Mouse (Mus musculus) hindbrain, postnatal 0 days (tissue): ENCODE measurements at regions not wholly inside any gene's neighbourhood (a gene's known extent, or its start where the extent isn't known, plus 50 kb on each side); places are given as distances from the start of the nearest gene placed in this dataset.

ENCODE experiments used
- ATAC-seq: fragments of 200-750 bp; cut with Nextera tagmentation; 2 replicates; pipeline ENCODE4 v1.8.0; 2017; ENCODE audit warnings: mild to moderate bottlenecking, moderate TSS enrichment, moderate library complexity
- DNase-seq: peaks from one replicate; pipeline ENCODE4 v3.0.0-alpha.2; 2015; ENCODE audit warnings: low spot score
- H3K27ac ChIP-seq: fragments of 300-500 bp; sonication (generic); 2 replicates; pipeline ENCODE4 v1.5.1; 2014; ENCODE audit warnings: mild to moderate bottlenecking
- H3K27me3 ChIP-seq: fragments of 300-500 bp; sonication (generic); 2 replicates; pipeline ENCODE4 v1.6.1; 2014; ENCODE audit warnings: low read length, mixed read lengths; ENCODE audit not compliant: insufficient read depth
- H3K36me3 ChIP-seq: fragments of 300-500 bp; sonication (generic); 2 replicates; pipeline ENCODE4 v1.6.1; 2014; ENCODE audit warnings: low read length, mixed read lengths; ENCODE audit not compliant: insufficient read depth
- H3K4me1 ChIP-seq: fragments of 300-500 bp; sonication (generic); 2 replicates; pipeline ENCODE4 v1.6.1; 2014; ENCODE audit warnings: antibody characterized with exemption, low read length, mixed read lengths; ENCODE audit not compliant: insufficient read depth
- H3K4me2 ChIP-seq: fragments of 300-500 bp; sonication (generic); 2 replicates; pipeline ENCODE4 v1.6.1; 2014; ENCODE audit warnings: low read depth, mild to moderate bottlenecking, low read length, moderate library complexity, mixed read lengths
- H3K4me3 ChIP-seq: fragments of 300-500 bp; sonication (generic); 2 replicates; pipeline ENCODE4 v1.5.1; 2014; ENCODE audit warnings: low read length
- H3K9ac ChIP-seq: fragments of 300-500 bp; sonication (generic); replicated peaks from 2 replicates; pipeline ENCODE4 v1.6.1; 2014; ENCODE audit warnings: mild to moderate bottlenecking, low read length, moderate library complexity, mixed read lengths
- H3K9me3 ChIP-seq: fragments of 300-500 bp; sonication (generic); 2 replicates; pipeline ENCODE4 v1.6.1; 2016; ENCODE audit warnings: low read length, mixed read lengths
- CTCF ChIP-seq: IDR thresholded peaks from 2 replicates; pipeline ENCODE4 v1.5.1; 2016; ENCODE audit warnings: antibody characterized with exemption, control low read depth, low read depth
- WGBS: fragments of 180-500 bp; shearing (Covaris S2); extraction: QIAGEN DNeasy Blood & Tissue Kit; methylation state at CpG from one replicate; pipeline ENCODE4 v1.1.7; 2014; 5-methylcytosine and 5-hydroxymethylcytosine counted together

DNA sequence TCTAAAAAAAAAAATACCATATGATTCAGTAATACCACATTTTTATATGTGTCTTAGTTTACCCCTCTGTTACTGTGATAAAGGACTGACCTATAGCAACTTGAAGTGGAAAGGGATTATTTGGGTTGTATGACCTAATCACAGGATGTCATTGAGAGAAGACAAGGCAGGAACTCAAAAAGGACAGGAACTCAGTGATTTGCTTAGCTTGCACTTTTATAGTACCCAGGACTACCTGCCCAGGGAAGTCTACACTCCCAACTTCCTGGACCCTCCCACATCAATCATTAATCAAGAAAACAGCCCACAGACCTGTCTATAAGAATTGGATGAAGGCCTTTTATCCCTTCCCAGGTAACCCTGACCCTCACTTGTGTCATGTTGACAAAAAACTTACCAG is 303.0 kb upstream of the Xrcc4 start:
- ATAC-seq (no peak), DNase-seq (no peak)
- Histone ChIP-seq H3K27me3 (no peaks in the 10 kb centered on the region), H3K4me1 (0 out of 2 replicates have a peak, but pooled peaks cover 7% of the 10 kb centered on the region), H3K9me3 (no peaks in the 10 kb centered on the region), H3K27ac (no peak overlapping the region), H3K4me3 (no peak overlapping the region), H3K4me2 (no peak overlapping the region), H3K9ac (no peak overlapping the region), H3K36me3 (no peaks in the 10 kb centered on the region)
- TF ChIP-seq CTCF: no peak

DNA sequence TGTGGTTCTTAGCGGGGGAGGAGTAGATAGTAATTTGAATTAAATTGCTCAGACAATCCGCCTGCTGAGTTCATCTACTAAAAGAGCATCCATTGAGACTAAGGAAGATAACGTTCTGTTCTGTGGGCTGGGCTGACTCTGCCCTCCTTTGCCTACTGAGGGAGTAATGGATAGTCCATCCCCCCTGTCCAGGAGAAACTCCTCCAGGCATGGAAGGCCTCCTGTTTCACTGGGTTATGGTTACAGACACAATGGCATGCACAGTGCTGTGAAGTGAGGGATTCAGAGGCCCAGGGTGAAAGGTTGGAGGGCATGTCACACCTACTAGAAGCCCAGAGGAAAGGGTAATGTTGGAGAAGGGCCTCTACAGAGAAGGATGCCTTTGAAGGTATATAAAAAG is 287.2 kb upstream of the Xrcc4 start:
- no peak overlapping the region for H3K4me2 ChIP-seq
- no peak overlapping the region for H3K9ac ChIP-seq
- ATAC-seq (no peak), DNase-seq (no peak)
- no peaks in the 10 kb centered on the region for H3K27me3 ChIP-seq
- no peaks in the 10 kb centered on the region for H3K36me3 ChIP-seq
- whole genome bisulfite sequencing: 64% methylated on average over 3 of the region's 3 CpGs
- no peak overlapping the region for H3K27ac ChIP-seq
- H3K4me3 ChIP-seq: no peak overlapping the region
- no peak for TF ChIP-seq CTCF
- no peaks in the 10 kb centered on the region for H3K4me1 ChIP-seq
- no peaks in the 10 kb centered on the region for H3K9me3 ChIP-seq

DNA sequence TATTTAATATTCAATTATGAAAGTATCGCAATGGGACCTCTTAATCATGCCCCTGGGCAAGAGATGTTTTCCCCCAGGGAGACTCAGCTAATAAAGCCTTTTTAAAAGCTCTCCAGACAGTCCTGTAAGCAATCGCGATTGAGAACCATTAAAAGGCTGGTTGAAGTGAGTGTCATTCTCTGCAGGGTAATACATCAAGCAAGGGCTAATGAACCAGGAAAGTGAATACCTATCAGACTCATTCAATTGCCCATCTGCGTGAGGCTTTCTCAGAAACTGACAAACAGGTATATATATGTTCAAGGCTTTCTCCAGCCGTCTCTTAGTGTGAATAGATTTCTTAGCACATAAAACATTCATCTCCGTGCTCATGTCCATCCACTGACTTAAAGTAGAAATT is 286.8 kb upstream of the Xrcc4 start:
- Histone ChIP-seq H3K27me3 (no peaks in the 10 kb centered on the region), H3K27ac (no peak overlapping the region), H3K4me1 (no peaks in the 10 kb centered on the region), H3K36me3 (no peaks in the 10 kb centered on the region), H3K4me3 (no peak overlapping the region), H3K4me2 (no peak overlapping the region), H3K9ac (no peak overlapping the region), H3K9me3 (no peaks in the 10 kb centered on the region)
- 68% methylated on average over 6 of the region's 6 CpGs for WGBS
- no peak for TF ChIP-seq CTCF
- ATAC-seq: no peak
- DNase-seq: peak; percentile 17

DNA sequence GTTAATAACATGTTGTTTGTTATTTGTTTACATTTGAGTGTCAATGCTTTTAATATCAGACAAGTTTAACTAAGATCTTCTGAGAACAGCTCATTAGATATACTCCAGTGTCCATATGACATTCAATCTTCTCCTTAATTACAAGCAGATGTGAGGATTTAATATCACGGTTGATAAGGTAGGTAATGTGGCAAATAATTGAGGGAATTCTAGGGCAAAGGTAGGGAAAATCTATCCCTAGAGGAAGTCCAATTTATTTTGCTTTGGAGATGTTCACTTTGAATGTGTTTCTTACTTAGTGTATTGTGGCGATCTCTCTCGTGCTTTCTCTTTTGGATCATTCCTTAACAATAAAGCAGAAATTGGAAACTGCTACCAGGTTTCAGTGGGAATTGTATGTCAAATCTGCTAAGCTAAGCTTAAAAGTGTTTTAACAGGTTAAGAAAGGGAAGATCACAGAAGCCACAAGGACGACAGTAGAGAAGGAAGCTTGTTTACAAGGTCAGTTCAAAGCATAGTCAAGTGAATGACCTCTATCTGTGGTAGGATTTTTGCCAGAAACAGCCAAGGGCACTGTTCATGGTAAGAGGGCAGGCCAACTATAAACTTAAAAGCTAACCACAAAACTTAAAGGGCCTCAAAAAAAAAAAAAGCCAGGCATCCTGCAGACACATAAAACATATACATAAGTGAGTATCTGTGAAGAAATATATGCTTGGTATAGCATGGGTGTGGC is 282.2 kb upstream of the Xrcc4 start:
- WGBS: 69% methylated on average over 4 of the region's 4 CpGs
- no peak for TF ChIP-seq CTCF
- H3K4me3 ChIP-seq: no peak overlapping the region
- no peaks in the 10 kb centered on the region for H3K9me3 ChIP-seq
- H3K4me2 ChIP-seq: no peak overlapping the region
- no peaks in the 10 kb centered on the region for H3K4me1 ChIP-seq
- no peaks in the 10 kb centered on the region for H3K27me3 ChIP-seq
- no peak overlapping the region for H3K9ac ChIP-seq
- no peaks in the 10 kb centered on the region for H3K36me3 ChIP-seq
- ATAC-seq: no peak
- H3K27ac ChIP-seq: no peak overlapping the region
- no peak for DNase-seq

DNA sequence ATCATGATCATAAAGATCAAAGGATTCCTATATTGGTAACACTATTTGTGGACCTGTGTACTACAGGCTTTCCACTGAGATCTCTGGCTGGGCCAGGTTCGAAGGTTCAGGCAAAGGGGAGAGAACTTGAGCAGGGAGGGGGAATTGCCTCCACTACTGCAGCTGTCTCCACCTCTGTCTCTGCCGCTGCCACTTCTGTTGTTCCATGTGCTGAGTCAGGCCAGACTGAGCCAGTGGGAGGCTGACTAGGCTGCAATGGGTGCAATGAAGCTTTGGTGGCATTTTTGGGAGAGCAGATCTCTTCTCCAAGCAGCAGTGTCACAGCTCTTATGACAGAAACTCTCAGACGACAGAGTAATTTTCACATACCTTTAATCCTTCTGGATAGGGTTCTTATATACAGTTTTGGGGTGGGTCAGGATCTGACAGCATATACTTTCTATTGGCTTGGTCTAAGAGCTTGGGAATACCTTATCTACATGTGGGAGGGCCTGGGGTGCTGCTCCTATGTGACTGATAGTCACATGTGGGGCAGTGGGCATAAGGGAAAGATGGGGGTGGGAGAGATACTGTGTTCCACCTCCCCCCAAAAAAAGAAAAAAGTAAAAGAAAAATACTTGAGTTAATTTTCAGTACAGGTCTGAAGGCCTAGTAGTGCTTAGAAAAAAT is 281.5 kb upstream of the Xrcc4 start:
- Histone ChIP-seq H3K4me2 (no peak overlapping the region), H3K27me3 (no peaks in the 10 kb centered on the region), H3K27ac (no peak overlapping the region), H3K36me3 (no peaks in the 10 kb centered on the region), H3K9me3 (no peaks in the 10 kb centered on the region), H3K9ac (no peak overlapping the region), H3K4me1 (no peaks in the 10 kb centered on the region), H3K4me3 (no peak overlapping the region)
- no peak for TF ChIP-seq CTCF
- WGBS: 75% methylated on average over 3 of the region's 3 CpGs
- ATAC-seq: no peak
- no peak for DNase-seq

DNA sequence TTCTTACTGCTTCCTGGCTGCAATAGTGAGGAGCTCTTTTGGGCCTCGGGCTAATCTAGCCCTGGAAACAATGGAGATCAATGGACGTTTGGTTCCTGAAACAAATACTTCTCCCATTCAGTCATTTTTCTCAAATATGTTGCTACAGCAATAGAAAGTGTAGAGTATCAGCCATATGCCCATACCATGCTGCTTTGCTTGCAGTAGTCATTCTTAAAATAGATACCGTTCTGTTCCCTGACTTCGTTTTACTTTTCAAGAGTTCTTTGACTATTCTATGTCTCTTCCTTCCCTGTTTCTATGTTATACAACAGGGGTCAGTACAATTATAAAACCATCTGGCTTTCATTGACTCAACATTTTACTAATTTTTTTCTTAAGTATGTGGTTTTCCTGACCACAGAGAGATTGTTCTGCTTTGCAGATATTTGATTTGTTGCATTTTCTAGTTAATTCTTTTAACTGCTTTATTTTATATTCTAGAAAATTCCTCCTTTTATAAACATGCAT is 275.2 kb upstream of the Xrcc4 start:
- no peak for TF ChIP-seq CTCF
- Histone ChIP-seq H3K4me1 (no peaks in the 10 kb centered on the region), H3K36me3 (no peaks in the 10 kb centered on the region), H3K27me3 (no peaks in the 10 kb centered on the region), H3K9me3 (no peaks in the 10 kb centered on the region), H3K4me3 (no peak overlapping the region), H3K9ac (no peak overlapping the region), H3K4me2 (no peak overlapping the region), H3K27ac (no peak overlapping the region)
- no peak for DNase-seq
- no peak for ATAC-seq
- WGBS: 84% methylated on average over 4 of the region's 4 CpGs
